Mouse (Mus musculus) heart, adult 2 months (tissue): Measurements from ENCODE around the gene Dph3.

Experiments
- CTCF ChIP-seq: fragments of 200-600 bp; IDR thresholded peaks from 2 replicates; pipeline ENCODE4 v1.8.1; 2022; ENCODE audit warnings: antibody characterized with exemption, mild to moderate bottlenecking, moderate library complexity
- POLR2A ChIP-seq: fragments of 200-500 bp; IDR thresholded peaks from 2 replicates; pipeline ENCODE4 v1.6.1; 2011; ENCODE audit warnings: mild to moderate bottlenecking, low read depth, low read length, control low read depth; ENCODE audit not compliant: insufficient read depth

GRCm38 (mm10) chr14:32095646-32096045, 10.1 kb upstream of the Dph3 start:
- TF ChIP-seq CTCF (no peak), POLR2A (no peak)
